Mouse (Mus musculus) urinary bladder, adult 2 months (tissue): ENCODE measurements around the gene C1qtnf12. TPM values are rescaled to one million over a fixed set of nuclear protein-coding genes. Genes with fewer than 3 reads are reported as not detected.

Source experiments
- DNase-seq: peaks from one replicate; pipeline ENCODE4 v3.0.0; 2022; ENCODE audit warnings: low spot score
- polyA plus RNA-seq: library from polyadenylated mRNA; depleted of rRNA; stranded (reverse); fragments of >200 nt; gene quantifications from 2 replicates; pipeline ENCODE4 v1.2.3, GENCODE M21; 2012; rRNA removed

The C1qtnf12 gene
- polyA plus RNA-seq, 1 experiment = 29.9 TPM

- DNase-seq = no peak
Measured at GRCm38 (mm10) chr4:155993606-155994005, 31.5 kb downstream of the C1qtnf12 start.

GRCm38 (mm10) chr4:156004109-156004508 is 42.0 kb downstream of the C1qtnf12 start:
- DNase-seq = no peak

- no peak for DNase-seq
Measured at GRCm38 (mm10) chr4:156008369-156008768, 46.3 kb downstream of the C1qtnf12 start.

- DNase-seq = no peak
Measured at GRCm38 (mm10) chr4:156013637-156014036, 51.5 kb downstream of the C1qtnf12 start, which contains the start of gene Tnfrsf4. Gene Tnfrsf4, plus strand, starts transcription at chr4:156013843.

- no peak for DNase-seq
Measured at GRCm38 (mm10) chr4:156014436-156014835, 52.3 kb downstream of the C1qtnf12 start.

Other genes with a start within 250 kb of the C1qtnf12 start
- 2.7 and 3.3 TPM in 2 replicates for gene Tmem240, start 227.5 kb upstream of the C1qtnf12 start, polyA plus RNA-seq
- gene Atad3a, start 201.2 kb upstream of the C1qtnf12 start, polyA plus RNA-seq = 63.3 and 74.8 TPM in 2 replicates
- gene Vwa1, start 187.6 kb upstream of the C1qtnf12 start, polyA plus RNA-seq = 29.3 and 32.1 TPM in 2 replicates
- gene Tmem88b, start 176.4 kb upstream of the C1qtnf12 start, polyA plus RNA-seq = 0.91 and 0.93 TPM in 2 replicates
- gene Ankrd65, start 171.9 kb upstream of the C1qtnf12 start, polyA plus RNA-seq = 0.81 and 0.93 TPM in 2 replicates
- 78.0 and 96.4 TPM in 2 replicates for gene Mrpl20, start 159.4 kb upstream of the C1qtnf12 start, polyA plus RNA-seq
- gene Ccnl2, start 149.8 kb upstream of the C1qtnf12 start, polyA plus RNA-seq = 161 and 233 TPM in 2 replicates
- gene Aurkaip1, start 131.0 kb upstream of the C1qtnf12 start, polyA plus RNA-seq = 110 and 122 TPM in 2 replicates
- 377 and 402 TPM in 2 replicates for gene Mxra8, start 122.6 kb upstream of the C1qtnf12 start, polyA plus RNA-seq
- 58.9 and 76.5 TPM in 2 replicates for gene Dvl1, start 114.9 kb upstream of the C1qtnf12 start, polyA plus RNA-seq
- 0.91 and 1.3 TPM in 2 replicates for gene Tas1r3, start 99.0 kb upstream of the C1qtnf12 start, polyA plus RNA-seq
- 17.1 and 18.5 TPM in 2 replicates for gene Cptp, start 92.9 kb upstream of the C1qtnf12 start, polyA plus RNA-seq
- gene Ints11, start 92.8 kb upstream of the C1qtnf12 start, polyA plus RNA-seq = 26.5 and 32.3 TPM in 2 replicates
- 43.7 and 55.5 TPM in 2 replicates for gene Pusl1, start 70.5 kb upstream of the C1qtnf12 start, polyA plus RNA-seq
- 23.7 and 29.2 TPM in 2 replicates for gene Acap3, start 70.5 kb upstream of the C1qtnf12 start, polyA plus RNA-seq
- gene Ube2j2, start 18.5 kb upstream of the C1qtnf12 start, polyA plus RNA-seq = 55.1 and 63.4 TPM in 2 replicates
- 5.3 and 6.1 TPM in 2 replicates for gene B3galt6, start 30.3 kb downstream of the C1qtnf12 start, polyA plus RNA-seq
- 75.8 and 106 TPM in 2 replicates for gene Sdf4, start 30.6 kb downstream of the C1qtnf12 start, polyA plus RNA-seq
- 3.0 and 3.9 TPM in 2 replicates for gene Tnfrsf4, start 51.5 kb downstream of the C1qtnf12 start, polyA plus RNA-seq
- 2.1 and 3.4 TPM in 2 replicates for gene Tnfrsf18, start 63.8 kb downstream of the C1qtnf12 start, polyA plus RNA-seq
- gene Ttll10, start 97.1 kb downstream of the C1qtnf12 start, polyA plus RNA-seq = 16.3 and 18.2 TPM in 2 replicates
- 19.0 and 22.4 TPM in 2 replicates for gene 9430015G10Rik, start 147.7 kb downstream of the C1qtnf12 start, polyA plus RNA-seq
- gene Rnf223, start 168.2 kb downstream of the C1qtnf12 start, polyA plus RNA-seq = 2.7 and 3.5 TPM in 2 replicates
- gene Agrn, start 235.2 kb downstream of the C1qtnf12 start, polyA plus RNA-seq = 124 and 139 TPM in 2 replicates
- gene Isg15, start 238.5 kb downstream of the C1qtnf12 start, polyA plus RNA-seq = 15.0 and 15.6 TPM in 2 replicates
- 3.0 and 3.1 TPM in 2 replicates for gene AW011738, start 241.0 kb downstream of the C1qtnf12 start, polyA plus RNA-seq